Mouse (Mus musculus) bone marrow macrophage, adult 2 months (primary cell): ENCODE results near the gene Prr18. TPM values are rescaled to one million over a fixed set of nuclear protein-coding genes. Genes with fewer than 3 reads are reported as not detected.
A peak's percentile ranks its signal among the peaks of the same experiment; 100 is the strongest.

Experiments used
- H3K27ac ChIP-seq: 2 replicates; pipeline ENCODE4 v1.5.1; 2012; ENCODE audit warnings: low read depth, low read length; ENCODE audit not compliant: insufficient read depth
- H3K4me1 ChIP-seq: 2 replicates; pipeline ENCODE4 v1.6.1; 2012; ENCODE audit warnings: low read length; ENCODE audit not compliant: control insufficient read depth, insufficient read depth
- H3K4me3 ChIP-seq: 2 replicates; pipeline ENCODE4 v1.5.1; 2012; ENCODE audit warnings: mild to moderate bottlenecking, low read length, moderate library complexity; ENCODE audit not compliant: insufficient read depth
- CTCF ChIP-seq: IDR thresholded peaks from 2 replicates; pipeline ENCODE4 v1.5.1; 2012; ENCODE audit warnings: low read depth, mild to moderate bottlenecking, low read length, moderate library complexity
- POLR2A ChIP-seq: IDR thresholded peaks from 2 replicates; pipeline ENCODE4 v1.6.1; 2012; ENCODE audit warnings: mild to moderate bottlenecking, low read depth, low read length, borderline replicate concordance
- polyA plus RNA-seq: library from polyadenylated mRNA; stranded (reverse); fragments of >200 nt; gene quantifications from 2 replicates; pipeline ENCODE4 v1.2.4, GENCODE M21; 2012; ENCODE audit not compliant: missing spikeins, insufficient read depth, insufficient read length

Gene Prr18
- polyA plus RNA-seq, 1 experiment: 0.67 TPM

DNA sequence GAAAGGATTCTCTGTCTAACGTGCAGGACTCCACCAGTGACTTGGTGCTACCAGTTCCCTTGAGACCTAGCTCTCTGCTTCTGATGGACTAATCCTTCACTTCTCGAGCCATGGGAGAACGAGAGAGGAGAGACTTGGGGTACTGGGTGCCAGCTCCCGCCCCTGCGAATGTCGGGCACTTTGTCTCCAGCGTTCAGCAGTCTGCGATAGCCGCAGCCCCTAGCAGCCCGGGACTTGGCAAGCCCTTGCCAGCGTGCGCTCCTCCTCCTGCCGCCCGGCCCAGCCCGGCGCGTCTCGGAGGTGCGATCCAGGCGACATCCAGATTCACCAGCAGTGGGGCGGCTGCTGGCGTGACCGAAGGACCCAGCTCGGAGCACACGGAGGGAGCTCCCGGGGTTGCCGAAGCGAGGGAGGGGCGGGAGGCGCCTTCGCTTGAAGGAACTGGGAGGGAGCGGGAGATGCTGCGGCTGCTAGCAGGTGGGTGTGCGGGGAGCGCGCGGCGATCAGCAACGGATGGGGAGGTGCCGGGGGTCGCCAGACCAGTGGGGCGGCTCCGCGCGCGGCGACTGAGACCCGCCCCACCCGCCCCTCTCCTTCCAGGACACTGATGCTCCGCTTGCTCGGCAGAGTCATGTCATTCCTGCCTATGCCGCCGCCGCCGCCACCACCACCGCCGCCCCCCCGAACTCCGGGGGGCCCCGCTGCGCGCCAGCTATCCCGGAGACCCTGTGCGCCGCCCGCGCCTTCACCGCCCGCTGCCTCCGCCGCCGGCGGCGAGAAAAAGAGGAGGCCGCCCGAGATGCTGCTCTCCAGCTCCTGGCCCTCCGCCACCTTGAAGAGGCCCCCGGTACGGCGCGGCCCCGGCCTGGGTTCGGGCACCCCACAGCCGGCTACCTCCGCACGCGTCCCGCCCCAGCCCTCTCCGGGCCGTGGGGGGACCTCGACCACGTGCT lies 3.4 kb downstream of the Prr18 start:
- peak overlapping the region; percentile 40 for H3K4me3 ChIP-seq
- TF ChIP-seq CTCF (no peak), POLR2A (no peak)
- no peaks in the 10 kb centered on the region for H3K4me1 ChIP-seq
- H3K27ac ChIP-seq: no peak overlapping the region

DNA sequence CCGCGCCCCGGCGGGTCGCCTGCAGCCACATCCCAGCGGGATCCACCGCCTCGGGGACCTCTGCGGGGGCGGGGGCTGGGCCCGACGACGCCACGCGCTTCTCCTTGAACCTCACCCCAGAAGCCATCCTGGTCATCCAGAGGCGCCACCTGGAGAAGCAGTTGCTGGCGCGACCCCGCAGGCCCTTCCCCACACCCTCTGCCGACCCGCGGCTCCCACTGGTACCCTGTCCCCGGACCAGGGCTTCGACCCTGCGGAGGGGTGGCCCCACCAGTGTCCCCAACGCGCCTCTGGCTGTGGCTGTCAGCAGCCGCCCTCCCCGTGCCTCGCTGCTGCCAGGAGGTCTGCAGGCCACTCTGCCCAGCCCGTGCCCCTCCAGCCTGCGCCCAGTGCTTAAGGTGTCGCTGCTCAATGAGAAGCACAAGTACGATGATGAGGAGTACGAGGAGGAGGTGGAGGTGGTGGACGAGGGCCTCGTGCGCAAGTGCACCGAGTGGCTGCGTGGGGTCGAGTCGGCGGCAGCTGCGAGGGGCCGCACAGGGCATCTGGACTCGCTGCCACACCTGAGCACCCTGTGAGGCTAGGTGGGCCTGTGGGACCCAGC lies 4.2 kb downstream of the Prr18 start:
- no peak for TF ChIP-seq POLR2A
- no peak for TF ChIP-seq CTCF
- Histone ChIP-seq H3K4me3 (peak overlapping the region; percentile 40), H3K4me1 (no peaks in the 10 kb centered on the region), H3K27ac (no peak overlapping the region)

GRCm38 (mm10) chr17:8342706-8343105 lies 5.4 kb downstream of the Prr18 start:
- Histone ChIP-seq H3K27ac (no peak overlapping the region), H3K4me1 (no peaks in the 10 kb centered on the region), H3K4me3 (no peak overlapping the region)
- TF ChIP-seq CTCF (no peak), POLR2A (no peak)

GRCm38 (mm10) chr17:8343416-8343815 lies 6.2 kb downstream of the Prr18 start:
- TF ChIP-seq POLR2A: no peak
- TF ChIP-seq CTCF: no peak
- Histone ChIP-seq H3K4me1 (no peaks in the 10 kb centered on the region), H3K27ac (no peak overlapping the region), H3K4me3 (no peak overlapping the region)

DNA sequence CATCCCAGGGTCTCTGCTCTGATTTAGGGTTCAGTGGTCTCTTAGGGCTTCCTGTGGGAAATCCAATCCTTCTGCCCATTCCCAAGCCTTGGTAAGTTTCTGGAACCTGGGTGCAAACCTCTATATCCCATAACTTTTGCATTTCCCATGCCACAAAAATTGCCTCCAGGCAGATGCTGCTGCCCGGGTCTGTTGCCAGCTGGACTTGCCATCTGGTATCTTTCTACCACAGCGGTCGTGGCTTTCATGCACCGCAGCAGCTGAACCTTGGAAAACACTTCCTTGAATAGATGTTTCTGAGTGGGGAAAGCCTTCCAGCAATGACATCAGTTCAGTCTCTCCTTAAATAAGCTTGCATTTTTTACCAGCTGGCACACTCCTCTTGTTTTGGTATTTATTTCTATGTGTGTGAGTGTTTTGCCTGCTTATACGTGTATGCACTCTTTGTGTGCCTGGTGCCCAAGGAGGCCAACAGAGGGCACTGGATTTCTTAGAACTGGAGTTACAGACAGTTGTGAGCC lies 10.6 kb downstream of the Prr18 start:
- H3K4me3 ChIP-seq: no peak overlapping the region
- no peak overlapping the region for H3K27ac ChIP-seq
- no peaks in the 10 kb centered on the region for H3K4me1 ChIP-seq
- TF ChIP-seq POLR2A (no peak), CTCF (no peak)

GRCm38 (mm10) chr17:8348941-8349340 lies 11.7 kb downstream of the Prr18 start:
- TF ChIP-seq POLR2A: no peak
- no peak for TF ChIP-seq CTCF
- H3K4me1 ChIP-seq: no peaks in the 10 kb centered on the region
- H3K4me3 ChIP-seq: no peak overlapping the region
- no peak overlapping the region for H3K27ac ChIP-seq

GRCm38 (mm10) chr17:8351088-8351487 lies 13.8 kb downstream of the Prr18 start:
- no peak overlapping the region for H3K27ac ChIP-seq
- no peaks in the 10 kb centered on the region for H3K4me1 ChIP-seq
- no peak for TF ChIP-seq CTCF
- no peak for TF ChIP-seq POLR2A
- H3K4me3 ChIP-seq: no peak overlapping the region

DNA sequence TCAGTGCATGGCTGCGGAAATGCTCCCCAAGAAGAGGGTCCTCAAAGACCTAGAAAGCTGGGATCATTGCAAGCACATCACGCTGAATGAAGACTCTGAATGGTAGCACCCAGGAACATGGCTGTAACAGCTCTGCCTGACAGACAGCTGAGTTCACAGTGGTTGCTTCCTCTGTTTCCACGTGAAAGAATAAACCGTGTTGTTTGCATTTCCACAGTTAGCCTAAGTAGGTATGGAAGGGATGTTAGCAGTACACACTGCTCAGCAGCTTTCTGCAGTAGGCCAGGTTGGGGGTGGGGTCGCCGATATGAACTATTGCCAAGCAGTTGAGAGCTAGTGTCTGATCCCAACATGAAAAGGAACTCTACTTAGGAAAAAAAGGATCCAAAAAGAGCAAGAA lies 18.4 kb downstream of the Prr18 start, which contains the start of gene T2:
T2 (plus strand) TSS at position 301 of the 400 bp plus-strand sequence.
- no peak within 1 kb of the TSS for H3K4me3 ChIP-seq
- no peaks in the 10 kb centered on the region for H3K4me1 ChIP-seq
- TF ChIP-seq POLR2A: no peak
- no peak for TF ChIP-seq CTCF
- no peak within 1 kb of the TSS for H3K27ac ChIP-seq

- Histone ChIP-seq H3K4me1 (peaks cover 2% of the 10 kb centered on the region; the same call in 1 of the 2 replicates), H3K27ac (no peak overlapping the region), H3K4me3 (no peak overlapping the region)
- TF ChIP-seq POLR2A (no peak), CTCF (no peak)
Observed at GRCm38 (mm10) chr17:8357498-8357897, 20.2 kb downstream of the Prr18 start.

- H3K4me1 ChIP-seq: peaks cover 2% of the 10 kb centered on the region; the same call in 1 of the 2 replicates
- no peak overlapping the region for H3K4me3 ChIP-seq
- no peak overlapping the region for H3K27ac ChIP-seq
- TF ChIP-seq POLR2A: no peak
- TF ChIP-seq CTCF: no peak
Observed at GRCm38 (mm10) chr17:8360876-8361275, 23.6 kb downstream of the Prr18 start.
